Mouse (Mus musculus) ES-E14 (cell line): ENCODE results near the gene Efna4.

Experiments
- CHD2 ChIP-seq: IDR thresholded peaks from 2 replicates; pipeline ENCODE4 v1.6.1; 2014; ENCODE audit warnings: mild to moderate bottlenecking, low read depth, low read length, inconsistent platforms
- HCFC1 ChIP-seq: IDR thresholded peaks from 2 replicates; pipeline ENCODE4 v1.6.1; 2012; ENCODE audit warnings: low read length, inconsistent platforms, borderline replicate concordance; ENCODE audit not compliant: insufficient read depth
- MAFK ChIP-seq: IDR thresholded peaks from 2 replicates; pipeline ENCODE4 v1.6.1; 2014; ENCODE audit warnings: mild to moderate bottlenecking, low read depth, low read length, inconsistent platforms; ENCODE audit not compliant: insufficient read depth
- ZNF384 ChIP-seq: IDR thresholded peaks from 2 replicates; pipeline ENCODE4 v1.6.1; 2012; ENCODE audit warnings: low read depth, low read length, inconsistent platforms

DNA sequence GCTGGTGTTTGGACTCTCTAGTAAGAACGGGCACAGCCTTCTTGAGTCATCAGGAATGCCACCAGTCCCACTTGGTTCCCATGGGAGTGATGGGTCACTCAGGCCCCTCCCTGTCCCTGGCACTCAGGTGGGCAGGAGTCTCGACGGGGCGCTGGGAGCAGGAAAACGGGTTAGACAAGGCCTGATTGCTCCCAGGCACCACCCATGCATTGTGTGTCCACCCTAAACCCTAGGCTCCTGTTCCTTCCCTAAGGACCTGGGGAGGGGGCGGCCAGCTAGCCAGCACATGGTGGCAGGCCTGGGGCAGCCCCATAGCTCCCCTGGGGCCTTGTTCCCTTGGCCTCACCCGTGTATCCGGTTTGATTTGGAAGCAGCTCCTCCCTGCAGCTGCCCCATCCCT lies 19.5 kb downstream of the Efna4 start:
- TF ChIP-seq ZNF384 (no peak), CHD2 (no peak), MAFK (no peak), HCFC1 (no peak)
